Mouse (Mus musculus): Measurements from ENCODE around the gene Blvrb. TPM values are rescaled to one million over a fixed set of nuclear protein-coding genes. Genes with fewer than 3 reads are reported as not detected.

Blvrb gene
- total and polyA plus RNA-seq, 3 experiments, result 210 to 245 TPM; not detected in 1

DNA sequence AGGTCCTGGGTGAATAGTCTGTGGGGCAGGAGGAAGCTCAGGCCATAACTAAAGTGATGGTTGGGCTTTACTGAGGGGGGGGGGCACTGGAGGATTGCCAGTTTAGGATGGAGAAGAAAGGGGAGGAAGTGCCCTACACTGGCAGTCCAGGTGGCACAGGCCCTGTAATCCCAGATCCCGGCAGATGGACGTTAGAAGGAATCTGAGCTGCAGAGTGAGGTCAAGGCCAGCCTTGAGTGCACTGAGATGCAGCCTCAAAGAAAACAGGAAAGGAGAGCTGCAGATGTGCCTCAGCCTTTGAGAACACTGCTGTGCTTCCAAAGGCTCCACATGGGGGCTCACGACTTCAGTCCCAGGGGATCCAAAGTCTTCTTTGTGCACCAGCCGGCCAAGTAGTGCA lies 19.9 kb downstream of the Blvrb start:
- H3K36me3 ChIP-seq (ENCODE audit: control insufficient read depth in 1 of 2, insufficient read depth in 2 of 2, low read length in 2 of 2), result peaks cover 0 to 6% of the 10 kb centered on the region in 2 experiments
- no peak for DNase-seq (ENCODE audit: low read depth, low spot score)
- H3K9me3 ChIP-seq (replicated peaks; ENCODE audit: insufficient read depth, low read length), result no peaks in the 10 kb centered on the region
- TF ChIP-seq GABPA (IDR thresholded peaks at IDR 0.05; ENCODE audit: low read depth, low read length), result no peak
- no peak for TF ChIP-seq POLR2AphosphoS2 (IDR thresholded peaks at IDR 0.05; ENCODE audit: low read length)
- no peak overlapping the region for H3K4me3 ChIP-seq (ENCODE audit: control insufficient read depth in 1 of 2, insufficient read depth in 1 of 2, low read depth in 2 of 2, low read length in 2 of 2)
- H3K9ac ChIP-seq (ENCODE audit: control insufficient read depth, low read depth, low read length, poor library complexity, severe bottlenecking), result no peak overlapping the region
- H3K27ac ChIP-seq (ENCODE audit: control insufficient read depth, low read depth, low read length), result no peak overlapping the region
- H3K4me1 ChIP-seq (ENCODE audit: control insufficient read depth in 1 of 2, insufficient read depth in 2 of 2, low read length in 2 of 2), result peaks cover 2 to 4% of the 10 kb centered on the region in 2 experiments; a peak in 2 of 4 replicates
- H3K79me2 ChIP-seq (ENCODE audit: control insufficient read depth, insufficient read depth, low read length, poor library complexity), result no peaks in the 10 kb centered on the region; the same call in 1 of the 2 replicates
- H3K27me3 ChIP-seq (ENCODE audit: control insufficient read depth in 1 of 2, insufficient read depth in 2 of 2, low read length in 2 of 2), result no peaks in the 10 kb centered on the region

DNA sequence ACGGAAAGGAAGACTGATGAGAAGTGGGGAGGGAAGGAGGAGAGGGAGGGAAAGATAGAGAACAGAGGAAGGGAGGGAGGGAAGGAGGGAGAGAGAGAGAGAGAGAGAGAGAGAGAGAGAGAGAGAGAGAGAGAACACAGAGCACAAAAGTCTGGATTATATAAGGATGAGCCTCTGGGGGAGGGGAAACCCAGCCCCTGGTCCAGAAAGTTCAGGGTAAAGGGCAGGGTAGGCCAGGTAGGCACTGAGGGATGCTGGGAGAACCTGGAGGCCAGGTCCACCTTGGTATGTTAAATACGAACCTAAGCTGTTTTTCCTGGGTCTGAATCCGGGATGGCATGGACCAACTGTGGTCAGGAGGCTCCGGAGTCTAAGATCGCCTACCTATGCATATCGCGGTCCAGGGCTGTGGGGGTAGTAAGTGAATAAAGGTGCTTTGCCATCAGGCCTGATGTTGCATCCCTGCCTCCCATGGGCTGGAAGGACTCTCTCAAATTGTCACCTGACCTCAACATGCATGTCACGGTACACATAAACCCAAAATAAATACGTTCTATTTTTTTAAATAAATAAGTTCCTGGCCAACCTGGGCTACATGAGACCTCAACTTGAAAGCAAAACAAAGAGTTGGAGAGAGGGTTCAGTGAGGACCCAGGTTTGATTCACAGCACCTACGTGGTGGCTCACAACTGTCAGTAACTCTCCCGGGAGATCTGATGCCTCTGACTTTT lies 23.8 kb downstream of the Blvrb start:
- no peaks in the 10 kb centered on the region for H3K9me3 ChIP-seq (replicated peaks; ENCODE audit: insufficient read depth, low read length)
- H3K4me3 ChIP-seq (ENCODE audit: control insufficient read depth in 1 of 2, insufficient read depth in 1 of 2, low read depth in 2 of 2, low read length in 2 of 2), result peak overlapping the region in 1 of 2 experiments; percentile 97; a peak in 2 of 4 replicates
- H3K36me3 ChIP-seq (ENCODE audit: control insufficient read depth in 1 of 2, insufficient read depth in 2 of 2, low read length in 2 of 2), result peaks cover 0 to 10% of the 10 kb centered on the region in 2 experiments; a peak in 3 of 4 replicates
- H3K79me2 ChIP-seq (ENCODE audit: control insufficient read depth, insufficient read depth, low read length, poor library complexity), result no peaks in the 10 kb centered on the region; the same call in 1 of the 2 replicates
- no peaks in the 10 kb centered on the region for H3K27me3 ChIP-seq (ENCODE audit: control insufficient read depth in 1 of 2, insufficient read depth in 2 of 2, low read length in 2 of 2)
- DNase-seq (ENCODE audit: low read depth, low spot score), result no peak
- H3K27ac ChIP-seq (ENCODE audit: control insufficient read depth, low read depth, low read length), result no peak overlapping the region
- H3K9ac ChIP-seq (ENCODE audit: control insufficient read depth, low read depth, low read length, poor library complexity, severe bottlenecking), result no peak overlapping the region; the same call in 1 of the 2 replicates
- H3K4me1 ChIP-seq (ENCODE audit: control insufficient read depth in 1 of 2, insufficient read depth in 2 of 2, low read length in 2 of 2), result peaks cover 2 to 9% of the 10 kb centered on the region in 2 experiments; a peak in 3 of 4 replicates
- TF ChIP-seq CTCF (IDR thresholded peaks at IDR 0.05 in 2 of 3, conservative IDR thresholded peaks at IDR 0.05 in 1 of 3; ENCODE audit: control insufficient read depth in 1 of 3, insufficient read depth in 1 of 3, low read depth in 2 of 3, low read length in 3 of 3, poor library complexity in 1 of 3, severe bottlenecking in 1 of 3) (no peak), NRF1 (IDR thresholded peaks at IDR 0.05; ENCODE audit: insufficient read depth, low read depth, low read length, poor library complexity, severe bottlenecking) (no peak), GABPA (IDR thresholded peaks at IDR 0.05; ENCODE audit: low read depth, low read length) (no peak), RAD21 (IDR thresholded peaks at IDR 0.05; ENCODE audit: low read depth, low read length) (no peak), ZMIZ1 (IDR thresholded peaks at IDR 0.05; ENCODE audit: low read depth, low read length) (no peak), EP300 (IDR thresholded peaks at IDR 0.05; ENCODE audit: low read depth in 1 of 2, low read length in 2 of 2) (no peak), UBTF (IDR thresholded peaks at IDR 0.05; ENCODE audit: borderline replicate concordance, insufficient read depth, low read depth, low read length) (no peak), CHD1 (IDR thresholded peaks at IDR 0.05; ENCODE audit: low read depth, low read length) (no peak), MAZ (IDR thresholded peaks at IDR 0.05; ENCODE audit: low read depth, low read length) (no peak), GATA1 (IDR thresholded peaks at IDR 0.05; ENCODE audit: low read depth, low read length) (no peak), ZC3H11A (IDR thresholded peaks at IDR 0.05; ENCODE audit: low read depth, low read length) (no peak), BHLHE40 (IDR thresholded peaks at IDR 0.05; ENCODE audit: borderline replicate concordance, low read depth, low read length) (no peak), ZNF384 (IDR thresholded peaks at IDR 0.05; ENCODE audit: low read depth, low read length) (no peak), MAX (IDR thresholded peaks at IDR 0.05; ENCODE audit: low read length) (no peak), CHD2 (IDR thresholded peaks at IDR 0.05; ENCODE audit: low read length) (no peak), POLR2AphosphoS2 (IDR thresholded peaks at IDR 0.05; ENCODE audit: low read length) (no peak), MYB (IDR thresholded peaks at IDR 0.05; ENCODE audit: low read depth, low read length) (no peak), SMC3 (IDR thresholded peaks at IDR 0.05; ENCODE audit: low read depth, low read length) (no peak), USF1 (IDR thresholded peaks at IDR 0.05; ENCODE audit: low read depth, low read length) (no peak)
